Mouse (Mus musculus) urinary bladder, postnatal 14 days (tissue): ENCODE data around the gene 2900026A02Rik.

Source experiments
- DNase-seq: peaks from one replicate; pipeline ENCODE4 v3.0.0; 2021; ENCODE audit warnings: low spot score

Gene 2900026A02Rik

DNA sequence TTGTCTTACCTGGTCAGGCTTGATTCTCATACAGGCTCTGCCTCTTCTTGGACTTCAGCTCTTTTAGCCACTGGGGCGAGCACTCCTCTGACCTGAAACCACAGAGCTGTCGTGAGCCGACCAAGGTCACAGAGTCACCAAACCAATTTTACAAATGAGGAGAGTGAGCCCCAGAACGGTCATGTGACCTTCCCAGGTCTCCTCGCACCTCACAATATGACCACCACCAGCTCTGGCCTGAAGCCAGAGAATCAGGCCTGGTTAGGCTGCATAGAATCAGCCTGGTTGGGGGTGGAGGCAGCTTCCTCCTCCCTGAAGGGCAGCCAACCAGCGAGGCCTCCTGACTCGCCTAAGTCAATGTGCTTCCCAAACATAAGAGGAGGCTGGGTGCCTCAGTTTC is 128.6 kb downstream of the 2900026A02Rik start:
- DNase-seq, result no peak

DNA sequence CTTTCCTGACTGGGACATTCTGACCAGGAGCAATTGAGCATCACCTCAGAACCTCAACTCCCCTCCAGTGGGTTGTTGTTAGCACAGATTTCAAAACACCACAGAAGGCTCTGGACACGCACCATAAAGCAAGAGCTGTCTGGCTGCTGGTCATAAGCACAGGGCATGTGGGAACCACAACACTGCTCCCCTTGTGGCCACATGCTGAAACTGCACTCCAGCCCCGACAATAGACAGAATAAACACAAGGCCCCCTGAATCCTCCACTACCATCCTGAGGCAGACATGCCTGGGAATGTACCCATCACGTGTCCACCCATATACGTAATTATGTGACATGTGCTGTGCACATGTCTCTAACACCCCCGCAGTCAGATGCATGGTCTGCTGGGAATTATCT is 129.9 kb downstream of the 2900026A02Rik start:
- peak; percentile 55 for DNase-seq

DNA sequence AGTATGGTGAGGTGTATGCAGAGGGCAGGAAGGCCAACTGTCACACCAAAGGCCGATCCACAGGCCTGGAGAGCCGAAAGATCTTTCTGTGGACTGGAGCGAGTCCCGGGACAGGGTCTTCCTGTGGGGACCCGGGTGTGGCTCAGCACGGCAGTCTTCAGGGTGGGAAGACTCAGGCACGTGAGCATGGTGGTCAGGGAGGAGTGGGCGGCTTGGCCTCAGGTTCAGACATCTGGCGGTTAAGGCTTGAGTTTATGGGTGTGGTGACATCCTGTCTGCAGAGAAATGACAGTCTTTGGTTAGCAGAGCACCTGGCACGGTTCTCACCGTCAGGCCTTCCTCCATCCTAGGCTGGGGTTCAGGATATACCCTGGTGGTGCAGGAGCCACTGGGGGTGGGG is 130.3 kb downstream of the 2900026A02Rik start:
- no peak for DNase-seq

GRCm38 (mm10) chr5:113090077-113090690 is 130.9 kb downstream of the 2900026A02Rik start:
- no peak for DNase-seq

DNA sequence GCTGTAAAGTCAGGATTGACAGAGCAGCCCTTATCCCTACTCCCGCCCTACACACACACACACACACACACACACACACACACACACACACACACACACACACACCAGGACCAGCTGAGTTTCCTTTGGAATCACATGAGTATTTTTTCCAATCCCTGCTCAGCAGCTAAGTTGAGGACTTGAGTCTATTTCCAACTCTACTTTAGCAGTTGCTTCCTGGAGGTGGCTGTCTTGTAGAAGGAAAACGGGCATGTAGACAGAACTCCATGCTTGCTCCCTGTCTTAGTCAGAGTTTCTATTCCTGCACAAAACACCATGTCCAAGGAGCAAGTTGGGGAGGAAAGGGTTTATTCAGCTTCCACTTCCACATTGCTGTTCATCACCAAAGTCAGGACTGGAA is 133.6 kb downstream of the 2900026A02Rik start:
- no peak for DNase-seq

- DNase-seq, result no peak
Measured at GRCm38 (mm10) chr5:113086990-113087389, 134.0 kb downstream of the 2900026A02Rik start.

DNA sequence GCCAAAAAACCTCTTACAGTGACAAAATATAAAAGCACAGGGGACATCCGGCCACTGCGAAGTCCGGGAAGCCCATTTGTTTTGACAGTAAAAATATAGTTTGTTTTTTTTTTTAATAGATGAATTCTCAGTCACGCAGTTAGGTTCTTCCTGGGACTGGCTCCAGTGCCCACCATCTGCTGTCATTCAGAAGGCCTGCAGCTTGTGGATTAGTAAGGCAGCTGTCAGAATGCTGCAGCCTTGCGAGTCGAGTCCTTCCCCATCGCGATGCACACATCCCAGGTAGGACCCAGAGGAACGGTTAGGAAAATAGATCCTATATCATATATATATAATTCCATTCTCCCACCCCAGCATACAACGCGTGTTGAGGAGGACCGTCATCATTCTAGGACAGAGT is 134.6 kb downstream of the 2900026A02Rik start:
- DNase-seq, result no peak

DNA sequence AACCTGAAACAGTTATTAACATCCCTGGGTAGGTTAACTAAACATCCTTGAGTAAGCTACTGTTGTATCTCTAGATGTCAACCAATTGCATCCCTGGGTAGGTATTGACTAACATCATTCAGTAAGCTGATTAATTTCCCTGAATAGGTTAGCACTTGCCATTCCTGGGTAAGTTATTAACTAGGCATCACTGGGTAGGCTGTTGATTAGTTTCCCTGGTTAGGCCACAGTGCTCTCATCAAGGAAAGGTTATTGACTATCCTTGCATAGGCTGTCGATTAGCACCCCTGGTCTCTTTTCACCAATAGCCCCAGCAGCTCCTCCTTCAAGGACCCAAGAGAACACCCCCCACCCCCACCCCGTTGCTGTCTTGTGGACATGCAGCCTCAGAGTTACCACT is 135.1 kb downstream of the 2900026A02Rik start:
- no peak for DNase-seq

DNA sequence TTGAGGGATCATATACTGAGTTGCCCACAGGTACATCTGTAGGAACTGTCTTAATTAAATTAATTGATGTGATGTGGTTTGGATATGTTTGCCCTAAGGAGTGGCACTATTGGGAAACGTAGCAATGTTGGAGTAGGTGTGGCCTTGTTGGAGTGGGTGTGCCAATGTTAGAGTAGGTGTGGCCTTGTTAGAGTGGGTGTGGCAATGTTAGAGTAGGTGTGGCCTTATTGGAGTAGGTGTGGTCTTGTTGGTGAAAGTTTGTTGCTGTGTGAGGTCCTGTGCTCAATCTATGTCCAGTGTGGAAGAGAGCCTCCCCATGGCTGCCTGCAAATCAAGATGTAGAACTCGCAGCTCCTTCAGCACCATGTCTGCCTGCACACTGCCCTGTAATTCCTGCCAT is 136.7 kb downstream of the 2900026A02Rik start:
- no peak for DNase-seq

GRCm38 (mm10) chr5:113082356-113083168 is 138.5 kb downstream of the 2900026A02Rik start:
- DNase-seq, result no peak

GRCm38 (mm10) chr5:113081439-113081838 is 139.6 kb downstream of the 2900026A02Rik start, which contains the start of gene Crybb3:
Crybb3 (minus strand) TSS chr5:113081584.
- DNase-seq, result peak; percentile 68

DNA sequence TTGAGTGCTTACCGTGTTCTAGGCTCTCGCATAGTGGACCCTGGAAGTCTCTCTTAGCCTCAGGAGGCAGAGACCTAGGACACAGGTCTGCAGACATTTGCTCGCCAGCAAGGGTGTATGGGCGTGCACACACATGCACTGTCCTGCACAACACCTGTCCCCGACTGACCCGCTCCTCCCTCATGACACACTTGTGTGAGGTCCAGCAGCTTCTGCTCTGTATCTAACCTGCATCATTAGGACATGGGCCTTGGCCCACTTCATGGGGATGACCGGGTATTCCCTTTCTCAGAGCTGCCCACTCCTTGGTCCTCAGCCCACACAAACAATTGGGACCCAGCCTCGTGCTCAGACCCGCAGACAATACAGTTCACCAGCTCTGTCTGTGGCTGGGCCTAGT is 140.0 kb downstream of the 2900026A02Rik start:
- DNase-seq, result no peak

- peak; percentile 46 for DNase-seq
Measured at GRCm38 (mm10) chr5:113079783-113080182, 141.3 kb downstream of the 2900026A02Rik start.

- no peak for DNase-seq
Measured at GRCm38 (mm10) chr5:113078686-113079085, 142.3 kb downstream of the 2900026A02Rik start.

DNA sequence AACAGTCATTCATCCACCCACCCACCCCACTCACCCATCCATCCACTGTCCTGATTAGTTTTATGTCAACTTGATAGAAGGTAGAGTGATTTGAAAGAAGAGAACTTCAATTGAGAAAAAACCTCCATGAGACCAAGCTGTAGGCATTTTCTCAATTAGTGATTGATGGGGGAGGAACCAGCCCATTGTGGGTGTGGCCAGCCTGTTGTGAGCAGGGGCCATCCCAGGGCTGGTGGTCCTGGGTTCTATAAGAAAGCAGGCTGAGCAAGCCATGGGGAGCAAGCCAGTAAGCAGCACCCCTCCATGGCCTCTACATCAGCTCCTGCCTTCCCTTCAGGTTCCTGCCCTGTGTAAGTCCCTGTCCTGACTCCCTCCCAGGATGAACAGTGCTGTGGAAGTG is 151.0 kb downstream of the 2900026A02Rik start, which contains the start of gene Crybb2:
Gene Crybb2, minus strand, starts transcription at position 101 of the 400 bp plus-strand sequence.
- DNase-seq, result no peak

DNA sequence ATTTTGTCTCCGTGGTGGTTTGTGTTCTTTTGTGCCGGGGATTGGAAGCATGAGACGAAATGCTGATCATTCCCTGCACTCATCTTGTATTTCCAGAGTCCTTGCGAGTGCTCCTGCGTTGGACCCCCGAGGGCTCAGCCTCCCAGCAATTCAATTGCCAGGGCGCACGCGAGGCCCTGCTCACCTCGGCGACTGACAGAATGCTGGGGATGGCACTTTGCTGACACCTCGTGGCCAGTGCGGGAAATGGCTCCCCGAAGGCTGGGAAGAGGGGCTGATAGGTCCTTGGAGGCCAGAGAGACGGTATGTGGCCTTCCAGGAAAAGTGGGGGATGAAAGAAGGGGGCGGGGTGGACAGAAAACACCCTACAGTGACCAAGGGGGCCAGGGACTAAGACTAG is 166.7 kb downstream of the 2900026A02Rik start:
- DNase-seq, result peak; percentile 78

GRCm38 (mm10) chr5:113050581-113051185 is 170.4 kb downstream of the 2900026A02Rik start:
- no peak for DNase-seq

- DNase-seq, result no peak
Measured at GRCm38 (mm10) chr5:113049876-113050275, 171.2 kb downstream of the 2900026A02Rik start.

DNA sequence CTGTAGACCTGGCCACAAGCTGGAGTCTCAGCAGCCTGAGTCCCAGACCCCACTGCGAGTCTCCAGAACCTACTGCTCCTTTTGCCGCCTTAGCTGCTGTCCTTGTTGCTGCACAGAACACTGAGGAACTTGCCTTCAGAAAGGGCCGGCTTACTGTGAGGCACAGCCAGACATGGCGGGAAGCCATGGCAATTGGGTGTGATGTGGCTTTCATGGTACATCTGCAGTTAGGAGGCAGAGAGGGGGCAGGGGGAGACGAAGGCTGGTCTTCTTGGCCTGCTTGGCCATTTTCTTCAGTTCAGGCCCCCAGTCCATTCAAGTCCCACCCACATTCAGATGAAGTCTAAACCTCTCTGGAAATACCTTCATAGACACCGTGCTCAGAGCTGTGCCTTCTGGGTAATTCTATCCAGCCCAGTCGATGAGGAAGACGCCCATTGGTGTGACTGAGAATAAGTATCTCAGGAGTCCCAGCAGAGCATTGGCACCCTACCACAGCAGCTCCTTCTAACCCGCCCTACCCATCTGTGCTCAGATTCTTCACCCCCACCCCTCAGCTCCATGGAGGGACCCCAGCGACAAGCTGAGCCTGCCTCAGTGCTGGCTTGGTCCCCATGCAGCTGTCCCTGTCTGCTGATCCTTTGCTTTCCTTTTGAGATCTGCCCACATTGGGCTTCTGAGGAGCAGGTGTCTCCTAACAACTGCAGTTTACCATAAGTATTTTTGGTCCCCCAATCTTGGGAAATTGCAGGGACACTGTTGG is 175.3 kb downstream of the 2900026A02Rik start:
- no peak for DNase-seq

DNA sequence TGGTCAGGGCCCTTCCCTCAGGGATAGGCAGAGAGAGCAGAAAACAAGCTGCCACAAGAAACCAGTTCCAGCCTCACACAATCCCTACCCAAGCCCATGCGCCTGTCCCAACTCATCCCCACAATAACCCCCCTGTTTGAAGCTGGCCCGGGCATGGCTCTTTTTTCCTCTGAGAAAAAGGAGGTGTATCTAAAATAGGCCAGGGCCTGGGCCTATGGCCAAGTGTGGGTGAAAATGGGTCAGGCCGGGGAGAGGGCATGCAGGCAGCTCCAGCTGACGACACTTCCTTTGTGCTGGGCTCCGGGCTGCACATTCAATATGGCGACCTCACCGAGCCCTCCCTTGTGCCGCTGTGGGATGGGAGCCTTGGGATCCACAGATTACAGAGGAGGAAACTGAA is 177.5 kb downstream of the 2900026A02Rik start:
- no peak for DNase-seq

DNA sequence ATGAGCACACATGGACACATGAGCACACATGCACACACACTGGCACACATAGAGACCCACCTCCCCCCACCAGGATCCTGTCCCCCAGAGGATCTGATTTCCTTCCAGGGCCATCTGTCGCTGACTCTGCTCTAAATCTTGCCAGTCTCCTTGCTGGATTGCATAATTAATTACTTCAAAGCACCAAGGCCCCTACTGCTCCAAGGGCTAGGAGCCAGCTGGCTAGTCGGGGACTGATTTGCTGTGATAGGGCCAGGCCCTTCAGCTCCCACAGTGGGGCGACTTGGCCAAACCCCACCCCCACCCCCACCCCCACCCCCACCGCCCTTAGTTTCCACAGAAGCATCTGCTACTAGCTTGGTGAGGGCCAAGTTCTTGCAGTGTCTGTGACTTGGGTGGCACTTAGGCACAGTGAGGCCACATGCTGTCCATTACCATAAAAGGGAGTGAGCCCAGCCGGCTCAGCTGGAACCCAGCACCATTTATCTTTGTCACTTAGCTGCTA is 179.4 kb downstream of the 2900026A02Rik start:
- no peak for DNase-seq

DNA sequence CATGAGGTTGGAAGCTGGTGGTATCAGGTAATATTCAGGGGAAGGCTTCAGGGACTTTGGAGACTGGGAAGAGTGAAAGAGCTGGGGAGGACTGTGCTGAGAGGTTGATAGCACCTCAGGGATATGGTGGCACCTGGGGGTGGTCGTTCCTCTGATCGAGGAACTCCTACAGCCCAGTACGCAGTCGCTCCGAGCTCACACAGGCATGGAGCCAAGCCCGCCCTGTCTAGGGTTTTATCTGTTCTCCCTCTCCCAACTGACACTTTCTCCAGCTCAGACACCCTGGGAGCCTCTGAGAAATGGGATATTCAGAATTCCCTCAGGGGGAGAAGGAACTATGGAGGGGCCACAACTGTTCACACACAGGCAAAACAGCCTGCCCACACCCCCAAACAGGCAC is 180.3 kb downstream of the 2900026A02Rik start:
- DNase-seq, result no peak
